Mouse (Mus musculus): ENCODE measurements at regions not wholly inside any gene's neighbourhood (a gene's known extent, or its start where the extent isn't known, plus 50 kb on each side); places are given as distances from the start of the nearest gene placed in this dataset.

DNA sequence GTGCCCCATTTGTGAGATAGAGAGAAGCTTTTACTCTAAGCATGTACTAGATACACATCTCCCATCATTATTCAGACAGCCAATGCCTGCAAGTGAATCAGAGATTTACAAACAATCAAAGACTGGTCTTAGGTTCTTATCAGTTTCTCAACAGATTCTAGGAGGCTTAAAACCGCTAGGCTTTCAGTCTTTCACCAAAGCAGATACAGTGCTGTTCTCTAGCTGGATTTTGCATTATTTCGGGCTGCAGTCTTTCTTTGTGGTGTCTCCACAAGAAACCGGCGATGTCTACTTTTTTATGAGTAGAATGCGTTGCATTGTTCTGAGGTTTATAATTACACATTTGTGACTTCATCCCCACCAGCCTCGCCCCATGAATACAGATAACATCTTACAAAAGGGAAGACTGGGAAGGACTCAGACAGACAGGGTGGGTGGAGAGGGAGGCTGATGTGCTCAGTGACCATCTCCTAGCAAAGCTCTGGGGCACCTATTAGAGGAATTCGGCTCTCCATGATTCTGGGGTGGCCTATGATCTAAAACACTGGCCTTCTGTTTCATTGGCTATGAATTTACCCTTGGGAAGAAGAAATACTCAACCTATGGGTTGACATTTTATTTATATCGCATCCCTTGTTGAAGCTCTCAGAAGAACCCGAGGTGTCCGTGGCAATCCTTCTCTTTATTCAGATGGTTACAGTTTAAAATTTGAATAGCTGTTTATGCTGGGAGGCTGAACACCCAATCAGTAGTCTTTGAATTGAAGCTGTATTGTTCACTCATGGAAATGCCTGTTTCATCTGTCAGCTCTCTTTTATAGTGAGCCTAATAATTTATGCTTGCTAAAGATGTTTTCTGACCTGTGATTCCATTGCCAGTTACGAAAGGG, 343.8 kb downstream of the Tmem161b start:
- DNase-seq (ENCODE audit: low spot score in 2 of 2): no peak

DNA sequence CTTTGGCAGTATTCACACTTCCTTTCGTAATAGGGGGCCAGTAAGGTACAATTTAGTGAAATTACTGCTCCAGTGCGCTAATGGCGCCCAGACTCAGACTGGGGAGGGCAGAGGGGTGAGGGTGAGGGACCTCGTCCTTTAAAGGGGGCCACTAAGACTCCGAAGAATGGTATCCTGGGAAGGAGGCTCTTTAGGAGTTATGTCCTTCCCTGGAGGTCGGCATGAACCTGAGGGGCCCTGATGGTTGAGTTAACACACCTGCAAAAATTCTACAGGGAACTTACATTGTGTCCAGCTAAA, 344.4 kb downstream of the Tmem161b start:
- no peak for DNase-seq (ENCODE audit: low spot score in 2 of 2)

DNA sequence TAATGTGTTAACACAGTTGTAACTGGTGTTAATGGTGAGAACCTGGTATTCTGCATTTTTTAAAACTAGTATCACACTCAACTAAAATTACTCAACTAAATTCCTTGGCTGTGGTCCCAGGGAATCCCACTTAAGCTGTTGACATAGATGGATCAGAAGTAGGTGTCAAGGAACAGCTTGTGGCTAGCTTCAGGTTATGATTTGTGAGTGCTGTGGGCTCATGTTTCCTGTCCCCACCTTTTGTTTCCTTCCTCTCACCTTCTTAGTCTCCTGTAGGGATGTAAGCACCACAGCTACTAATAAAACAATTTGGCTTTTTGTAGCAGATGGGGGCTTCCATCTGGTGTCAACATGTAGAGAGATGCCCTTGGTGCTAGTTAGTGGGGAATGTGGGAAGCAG, 347.3 kb downstream of the Tmem161b start:
- DNase-seq (ENCODE audit: low spot score in 2 of 2): no peak

DNA sequence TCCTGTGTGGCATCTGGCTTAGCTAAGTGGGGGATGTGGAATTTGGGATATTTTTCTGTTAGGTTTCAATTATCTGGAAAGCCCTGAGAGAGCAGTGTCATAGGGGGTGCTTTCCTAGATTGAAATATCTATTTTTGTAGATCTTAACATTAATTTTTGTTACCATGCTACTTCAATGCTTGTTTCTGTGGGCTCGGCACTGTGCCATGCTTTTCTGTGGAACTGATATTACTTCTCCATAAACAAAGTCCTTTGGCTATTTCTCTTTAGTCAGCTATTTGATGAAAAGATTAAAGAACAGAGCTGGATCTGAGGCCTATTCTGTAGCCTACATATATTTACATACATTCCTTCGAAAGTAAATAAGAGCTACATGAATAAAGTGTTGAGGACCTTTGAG, 348.1 kb downstream of the Tmem161b start:
- DNase-seq (ENCODE audit: low spot score in 2 of 2): no peak

DNA sequence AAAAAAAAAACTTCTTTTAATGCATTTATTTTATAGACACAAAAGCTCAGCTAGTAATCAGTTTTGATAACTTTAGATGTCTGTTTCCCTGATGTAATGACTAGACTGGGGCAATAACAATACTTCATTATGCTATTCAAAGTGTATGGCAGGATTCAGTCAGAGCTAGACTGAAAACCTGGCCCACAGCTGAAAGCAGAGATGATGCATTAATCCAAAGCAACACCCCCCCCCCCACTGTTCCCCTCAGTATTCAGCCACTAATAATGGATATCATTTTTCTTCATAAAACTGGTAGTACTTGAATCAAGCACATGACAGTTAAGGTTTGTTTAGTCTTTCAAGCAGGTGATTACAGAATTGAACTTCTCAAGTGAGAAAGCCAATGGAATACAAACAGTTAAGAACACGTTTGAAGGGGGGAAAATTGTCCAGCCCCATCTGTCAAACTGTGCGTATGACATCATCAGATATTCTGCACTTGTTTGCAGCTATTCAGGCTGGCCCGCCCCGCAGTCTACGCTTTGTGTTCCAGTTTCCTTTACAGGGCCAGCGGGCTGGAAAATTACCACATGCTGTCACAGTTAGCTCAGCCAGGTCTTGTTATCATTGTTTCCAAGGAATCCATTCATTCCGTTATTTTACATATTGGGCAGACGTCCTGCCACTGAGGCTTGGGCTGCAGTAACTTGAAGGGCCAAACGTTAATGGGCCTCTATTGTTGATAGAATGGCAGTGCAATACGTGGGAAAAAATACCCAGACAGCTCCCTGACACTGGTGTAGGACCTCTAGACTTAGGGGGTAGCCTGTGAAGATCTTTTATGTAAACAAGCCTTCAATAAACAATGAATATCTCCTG, 349.1 kb downstream of the Tmem161b start:
- peak; percentile 3 to 12 for DNase-seq (ENCODE audit: low spot score in 2 of 2)

DNA sequence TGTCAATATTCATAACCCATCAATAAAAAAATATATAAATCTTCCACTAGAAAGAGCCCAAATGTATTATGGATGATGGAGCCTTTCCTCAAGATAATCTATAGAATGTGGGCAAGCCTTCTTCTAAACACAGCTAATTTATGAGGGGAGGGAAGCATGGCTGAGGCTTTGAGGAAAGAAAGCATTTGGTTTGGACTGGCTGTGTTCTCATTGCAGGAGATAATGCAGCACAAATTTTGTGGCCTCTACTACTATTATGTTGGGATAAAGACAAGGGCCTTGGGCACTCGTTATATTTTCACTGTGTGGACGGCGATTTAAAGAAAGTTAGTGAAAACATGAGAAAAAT, 349.7 kb downstream of the Tmem161b start:
- DNase-seq (ENCODE audit: low spot score in 2 of 2): no peak

DNA sequence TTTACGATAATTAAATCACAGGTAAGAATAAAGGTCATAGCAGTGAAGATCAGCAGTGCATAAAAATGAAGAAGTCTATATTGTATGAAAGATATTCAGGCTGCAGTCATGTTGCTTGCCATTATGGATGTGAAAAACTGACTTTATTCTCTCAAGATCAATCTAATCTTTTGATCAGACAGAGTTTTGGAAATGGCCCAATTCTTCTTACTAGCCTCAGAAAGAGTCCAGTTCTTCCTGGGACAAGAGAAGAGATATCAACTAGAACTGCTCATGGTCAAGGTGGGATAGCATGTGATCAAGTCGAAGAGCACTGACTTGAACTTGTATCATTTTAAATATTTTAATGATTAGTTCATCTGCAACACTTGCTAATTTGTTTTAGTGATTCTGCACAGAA, 350.1 kb downstream of the Tmem161b start:
- no peak for DNase-seq (ENCODE audit: low spot score in 2 of 2)

DNA sequence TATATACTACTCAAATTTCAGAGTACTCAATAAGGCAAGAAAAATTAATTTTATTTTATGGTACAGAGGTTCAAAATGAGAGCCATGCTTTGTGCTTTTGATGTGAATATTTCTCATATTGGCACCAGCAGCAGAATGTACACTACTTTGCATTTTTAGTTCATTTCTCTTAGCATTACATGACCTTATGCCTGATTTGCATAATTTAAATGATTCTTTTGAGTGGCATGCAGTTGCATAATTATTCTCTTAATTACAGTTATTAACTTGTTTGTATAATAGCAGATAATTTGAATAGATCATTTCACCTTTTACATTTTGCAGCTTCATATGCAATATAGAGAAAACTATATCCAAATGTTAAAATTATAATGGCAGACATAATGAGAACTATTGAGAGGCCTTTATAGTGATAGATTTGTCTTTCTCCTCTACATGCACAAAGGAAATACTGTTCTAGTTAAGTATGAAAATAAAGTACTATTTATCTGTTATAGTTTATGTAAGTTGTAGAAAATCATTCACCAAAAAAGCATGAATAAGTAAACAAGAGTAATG, 374.6 kb downstream of the Tmem161b start:
- DNase-seq (ENCODE audit: low spot score in 2 of 2): no peak

DNA sequence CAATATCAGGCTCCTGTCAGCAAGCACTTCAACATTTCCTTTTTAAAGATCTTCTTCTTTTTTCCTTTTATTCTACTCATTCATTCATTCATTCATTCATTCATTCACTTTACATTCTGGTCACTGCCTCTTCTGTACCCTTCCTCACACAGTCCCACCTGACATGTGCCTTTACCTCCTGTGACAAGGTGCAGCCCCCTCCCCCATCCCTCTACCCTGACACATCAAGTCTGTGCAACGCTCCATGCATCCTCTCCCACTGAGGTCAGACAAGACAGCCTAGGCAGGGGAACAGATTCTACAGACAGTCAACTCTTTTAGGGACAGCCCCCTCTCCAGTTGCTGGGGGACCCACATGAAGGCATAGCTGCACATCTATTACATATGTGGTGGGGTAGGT, 380.5 kb downstream of the Tmem161b start:
- DNase-seq (ENCODE audit: low spot score in 2 of 2): no peak

DNA sequence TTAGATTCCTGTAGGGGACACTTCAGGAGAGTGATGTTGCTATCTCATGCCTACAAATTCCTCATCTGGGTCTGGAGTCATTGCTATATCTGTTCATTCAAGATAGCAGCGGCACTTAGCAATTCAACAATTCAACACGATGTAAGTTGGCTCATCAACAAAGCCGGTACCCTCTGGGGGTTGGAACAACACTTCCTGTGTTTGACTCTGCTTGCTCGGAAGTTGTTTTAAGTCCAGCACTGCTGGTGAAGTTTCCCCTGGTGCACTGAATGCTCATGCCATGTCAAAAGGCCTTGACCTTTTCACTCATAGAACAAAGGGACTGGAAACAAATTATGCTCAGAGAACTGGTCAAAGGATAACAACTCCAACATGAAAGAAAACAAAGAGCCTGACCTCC, 390.4 kb downstream of the Tmem161b start:
- DNase-seq (ENCODE audit: low spot score in 2 of 2): no peak

DNA sequence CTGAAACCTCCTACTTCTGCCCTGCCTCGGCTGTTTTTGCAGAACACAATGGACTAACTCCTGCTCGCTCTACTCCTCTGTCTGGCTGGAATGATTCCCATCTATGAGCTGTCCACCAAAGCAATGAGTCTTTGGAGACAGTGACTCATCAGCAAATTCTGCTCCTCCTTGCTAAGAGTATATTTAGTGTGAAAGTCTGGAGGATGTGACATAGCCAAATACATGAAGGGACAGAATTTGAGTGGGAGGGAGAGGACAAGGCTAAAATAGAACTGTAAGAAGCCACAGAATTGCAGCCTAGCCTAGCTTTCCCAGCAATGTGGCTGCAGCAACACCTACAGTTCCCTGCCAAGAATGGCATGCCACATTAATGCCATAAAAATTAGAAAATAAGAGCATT, 390.9 kb downstream of the Tmem161b start:
- peak in 1 of 2 experiments; percentile 22 for DNase-seq (ENCODE audit: low spot score in 2 of 2)

DNA sequence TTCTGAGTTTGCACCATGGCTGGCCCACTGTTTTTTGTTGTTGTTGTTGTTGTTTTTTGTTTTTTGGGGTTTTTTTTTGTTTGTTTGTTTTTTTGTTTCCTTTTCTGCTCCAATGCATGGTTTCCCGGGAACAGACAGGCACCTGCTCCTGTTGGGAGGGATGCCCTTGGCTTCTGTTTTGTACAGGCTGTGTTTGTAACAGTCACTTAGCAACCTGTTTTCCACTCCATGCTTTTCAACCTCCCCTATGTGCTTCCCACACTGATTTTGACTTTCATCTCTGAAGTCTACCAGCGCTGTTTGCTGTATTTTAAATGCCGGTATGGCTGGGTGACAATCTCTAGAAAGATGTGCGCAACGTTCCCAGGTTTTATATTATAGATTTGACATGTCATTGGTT, 402.6 kb downstream of the Tmem161b start:
- DNase-seq (ENCODE audit: low spot score in 2 of 2): no peak

DNA sequence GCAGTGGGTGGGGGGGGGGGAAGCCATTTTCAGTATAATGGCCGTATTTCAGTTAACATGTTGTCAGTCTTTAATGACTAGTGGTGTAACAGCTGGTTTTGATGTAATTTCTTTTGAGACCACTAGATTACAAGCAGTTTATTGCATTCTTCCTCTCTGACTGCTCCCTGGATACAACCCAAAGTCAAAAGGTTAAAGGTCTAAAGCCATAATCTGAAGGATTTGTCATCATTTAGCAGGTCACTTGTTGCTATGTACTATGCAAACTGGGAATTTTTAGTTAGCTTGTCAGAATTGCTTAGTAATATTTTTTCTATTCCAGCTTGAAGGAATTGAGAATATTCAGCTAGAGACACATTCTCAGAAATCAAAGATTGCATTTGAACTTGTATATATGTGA, 403.4 kb downstream of the Tmem161b start:
- no peak for DNase-seq (ENCODE audit: low spot score in 2 of 2)

DNA sequence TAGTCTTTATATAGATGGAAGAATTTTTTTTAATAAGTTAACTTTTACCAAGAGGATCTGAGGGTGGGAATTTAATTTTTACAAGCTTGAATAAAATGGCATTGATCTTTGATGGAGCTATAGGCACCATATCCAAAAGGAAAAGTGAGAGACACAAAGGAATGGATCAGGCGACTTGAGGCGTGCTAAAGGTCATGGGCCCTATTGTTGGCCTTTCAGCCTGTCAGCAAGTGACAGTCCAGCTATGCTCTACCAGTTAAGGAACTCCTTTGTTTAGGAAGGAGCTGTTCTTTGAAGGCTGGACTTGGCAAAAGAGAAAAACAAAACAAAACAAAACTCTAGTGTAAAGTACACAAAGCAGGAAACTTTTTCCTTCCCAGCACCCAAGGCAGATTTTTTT, 403.8 kb downstream of the Tmem161b start:
- no peak for DNase-seq (ENCODE audit: low spot score in 2 of 2)

DNA sequence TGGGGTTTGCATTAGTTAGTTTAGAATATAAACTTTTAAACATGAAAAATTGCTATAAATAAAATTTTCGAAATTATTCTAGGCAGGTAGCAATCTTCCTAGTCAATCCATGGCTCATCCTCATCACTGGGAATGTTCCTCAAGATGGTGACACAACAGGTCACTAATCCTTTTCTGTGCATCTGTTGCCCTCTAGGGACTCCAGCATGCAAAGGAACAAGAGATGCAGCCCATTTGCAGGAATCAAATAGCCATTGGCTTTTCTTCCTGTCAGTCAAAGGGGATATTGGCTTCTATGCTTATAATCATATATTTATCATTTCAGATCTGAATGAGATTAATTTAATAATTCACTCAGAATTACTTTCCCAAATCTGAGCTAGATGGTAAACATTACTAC, 404.3 kb downstream of the Tmem161b start:
- DNase-seq (ENCODE audit: low spot score in 2 of 2): no peak

DNA sequence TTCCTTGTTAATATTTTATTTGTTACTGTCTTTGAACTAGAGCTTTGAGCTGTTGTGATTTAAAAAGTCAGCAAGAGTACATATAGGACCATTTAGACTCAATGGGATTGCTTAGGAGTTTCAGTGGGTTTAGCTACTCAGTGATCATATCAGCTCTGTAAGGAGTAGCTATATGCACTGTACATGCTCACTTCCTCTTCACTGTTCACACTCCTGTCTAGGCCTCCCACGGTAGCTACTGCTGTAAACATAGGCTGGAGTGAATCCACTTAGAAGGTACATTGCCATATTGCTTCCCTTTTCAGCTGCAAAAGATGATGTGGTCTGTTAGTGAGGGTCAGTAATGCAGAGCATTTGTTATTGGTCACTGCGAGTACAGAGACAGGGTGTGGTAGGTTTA, 408.6 kb downstream of the Tmem161b start:
- no peak for DNase-seq (ENCODE audit: low spot score in 2 of 2)

DNA sequence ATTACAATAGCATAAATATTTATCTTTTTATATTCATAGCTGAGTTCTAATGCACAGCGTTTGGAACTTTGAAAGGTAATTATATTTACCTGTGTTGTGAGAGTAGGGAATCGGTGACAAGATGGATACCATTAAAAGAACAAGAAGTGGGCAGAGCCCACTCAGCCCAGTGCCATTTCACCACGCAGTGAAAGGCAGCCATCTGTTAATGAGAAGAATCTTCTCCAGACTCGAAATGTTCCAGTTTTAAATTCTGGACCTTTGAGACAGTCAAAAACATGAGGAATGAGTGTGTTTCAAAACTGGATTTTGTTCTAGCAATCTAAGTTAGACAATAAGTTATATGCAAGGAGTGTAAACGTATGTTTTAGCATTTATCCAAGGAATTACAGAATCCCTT, 410.4 kb downstream of the Tmem161b start:
- DNase-seq (ENCODE audit: low spot score in 2 of 2): no peak

DNA sequence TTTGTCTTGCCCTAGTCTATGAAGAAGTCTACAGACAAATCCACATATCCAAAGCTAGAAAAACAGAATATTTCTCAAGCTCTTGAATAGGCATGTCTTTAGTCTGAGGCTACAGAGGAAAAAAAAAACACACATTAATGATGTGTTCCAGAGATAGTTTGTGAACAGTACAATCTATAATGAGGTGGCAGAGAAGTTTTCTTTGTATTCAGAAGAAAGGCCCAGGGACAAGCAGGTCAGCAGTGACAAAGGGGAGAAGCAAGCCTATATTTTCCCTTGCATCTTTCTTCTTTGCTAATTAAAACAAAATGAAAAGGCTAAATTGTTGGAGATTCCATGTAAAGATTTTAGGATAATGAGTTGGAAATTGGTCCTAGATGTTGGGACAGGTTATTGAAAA, 414.7 kb downstream of the Tmem161b start:
- DNase-seq (ENCODE audit: low spot score in 2 of 2): no peak

DNA sequence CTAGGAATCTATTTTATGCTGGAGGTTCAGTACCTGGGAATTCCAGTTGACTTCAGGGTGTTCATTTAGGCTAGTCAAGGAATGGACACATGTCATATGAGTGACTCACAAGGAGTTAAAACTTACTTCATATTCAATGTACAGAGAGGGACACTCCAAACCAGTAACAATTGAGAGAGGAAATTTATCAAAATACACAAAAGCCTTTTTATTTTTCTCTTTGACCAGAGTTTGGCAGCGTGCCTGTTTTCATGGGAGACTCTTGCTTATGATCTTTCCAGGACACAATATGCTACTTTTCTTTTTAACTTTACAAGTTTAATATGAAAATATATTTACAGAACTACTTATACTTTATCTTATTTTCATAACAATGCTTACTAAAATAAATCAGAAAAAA, 415.5 kb downstream of the Tmem161b start:
- no peak for DNase-seq (ENCODE audit: low spot score in 2 of 2)

DNA sequence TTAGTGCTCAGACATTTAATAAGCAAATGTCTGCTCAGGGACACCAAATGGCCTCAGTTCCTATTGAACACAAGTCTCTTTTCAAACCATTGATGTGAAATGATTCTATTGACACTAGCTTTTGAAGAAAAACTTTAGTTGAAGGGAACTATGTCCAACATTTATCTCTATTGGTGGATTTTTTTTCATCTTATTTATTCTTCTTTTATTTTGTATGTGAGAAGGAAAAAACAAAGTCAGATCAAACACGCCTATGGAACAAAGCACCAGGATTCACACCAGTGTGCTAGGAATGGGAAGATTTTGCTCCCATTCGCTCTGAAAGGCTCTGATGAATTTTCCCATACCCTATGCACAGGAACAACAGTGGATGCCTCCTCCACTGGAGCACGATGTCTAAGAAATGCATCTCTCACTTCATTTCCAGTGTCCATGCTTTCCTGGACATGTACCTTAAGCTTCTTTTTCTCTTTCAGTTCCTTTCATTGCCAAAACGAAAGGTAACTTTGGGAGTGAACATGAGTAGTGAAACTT, 416.4 kb downstream of the Tmem161b start:
- no peak for DNase-seq (ENCODE audit: low spot score in 2 of 2)

DNA sequence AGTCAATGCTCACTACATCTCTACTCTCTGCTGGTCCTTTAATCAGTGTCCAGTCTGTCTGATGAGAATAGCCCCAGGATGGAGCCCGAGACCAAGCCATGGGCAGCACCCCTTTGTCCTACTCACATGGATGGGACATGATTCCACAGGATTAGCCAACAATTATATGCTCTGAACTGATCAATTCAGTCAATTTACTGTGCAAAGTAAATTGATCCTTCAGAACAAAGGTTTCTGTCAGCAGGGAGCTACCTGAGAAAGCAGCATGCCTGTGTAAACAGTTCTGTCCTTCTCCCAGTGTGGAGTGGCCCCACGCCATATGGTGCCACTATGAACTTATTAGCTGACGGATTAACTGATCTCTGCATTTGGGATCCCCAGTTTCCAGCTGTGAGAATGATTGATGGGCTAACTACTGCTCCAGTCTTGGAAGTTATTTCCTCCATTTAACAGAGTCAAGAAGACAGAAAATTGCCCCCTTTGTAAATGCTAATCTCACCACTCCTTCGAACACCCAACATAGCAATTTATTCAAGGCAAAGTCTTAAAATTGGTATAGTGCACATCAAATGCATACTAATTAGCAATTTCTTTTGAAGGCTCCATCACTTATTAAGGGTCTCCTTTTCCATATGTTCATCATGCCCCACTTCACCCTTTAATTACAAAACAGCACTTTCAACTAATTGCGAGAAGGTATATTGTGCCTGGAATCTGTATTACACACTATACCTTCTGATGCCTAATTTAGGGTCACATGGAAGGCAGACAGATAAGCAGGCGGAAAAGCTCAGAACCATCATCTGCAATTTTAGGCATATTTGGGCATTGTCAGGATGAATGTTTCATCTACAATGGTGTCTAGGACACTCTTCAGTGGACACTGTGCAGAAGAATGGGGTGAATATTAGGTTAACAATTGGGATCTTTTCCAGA, 417.3 kb downstream of the Tmem161b start:
- DNase-seq (ENCODE audit: low spot score in 2 of 2): no peak

DNA sequence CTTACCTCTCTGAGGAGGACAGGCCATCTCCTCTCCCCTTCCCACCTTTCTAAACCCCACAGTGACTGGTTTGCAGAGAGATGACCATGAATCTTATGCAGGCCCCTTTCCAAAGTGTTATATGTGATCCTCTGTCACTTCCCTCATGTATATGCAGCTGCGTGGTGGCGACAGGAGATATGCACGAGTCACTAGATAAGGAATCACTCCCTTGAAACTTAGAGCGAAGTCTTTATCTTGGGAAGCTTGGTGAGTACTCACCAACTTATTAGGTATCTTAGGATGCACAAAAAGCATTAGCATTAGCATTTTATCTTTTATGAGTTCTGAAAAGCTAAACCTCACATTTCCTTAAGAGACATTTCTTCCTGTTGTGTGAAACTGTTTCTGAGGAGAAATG, 421.9 kb downstream of the Tmem161b start:
- DNase-seq (ENCODE audit: low spot score in 2 of 2): no peak

All from frontal cortex, postnatal 25 days (tissue).